Mouse (Mus musculus) layer of hippocampus, adult 9-10 months (tissue): ENCODE measurements at regions not wholly inside any gene's neighbourhood (a gene's known extent, or its start where the extent isn't known, plus 50 kb on each side); places are given as distances from the start of the nearest gene placed in this dataset.

Experiments
- DNase-seq: peaks from one replicate; pipeline ENCODE4 v3.0.0; 2022; ENCODE audit warnings: low spot score

GRCm38 (mm10) chr6:76825953-76826352 lies 328.4 kb upstream of the Gm9008 start:
- no peak for DNase-seq

GRCm38 (mm10) chr6:76802969-76803368 lies 305.4 kb upstream of the Gm9008 start:
- DNase-seq, result no peak

- no peak for DNase-seq
Measured at GRCm38 (mm10) chr6:76780168-76780567, 282.6 kb upstream of the Gm9008 start.

GRCm38 (mm10) chr6:76778201-76778600 lies 280.6 kb upstream of the Gm9008 start:
- DNase-seq, result no peak

- DNase-seq, result peak; percentile 13
Measured at GRCm38 (mm10) chr6:76777080-76777479, 279.5 kb upstream of the Gm9008 start.

GRCm38 (mm10) chr6:76763852-76764251 lies 266.3 kb upstream of the Gm9008 start:
- no peak for DNase-seq

- no peak for DNase-seq
Measured at GRCm38 (mm10) chr6:76754867-76755266, 257.3 kb upstream of the Gm9008 start.
